Mouse (Mus musculus): Measurements from ENCODE around the gene Get4. TPM values are rescaled to one million over a fixed set of nuclear protein-coding genes. Genes with fewer than 3 reads are reported as not detected.

Gene Get4
- polyA plus RNA-seq (2014; fragmentation: Nextera tagmentation; extraction: Ambion mirVana), result 136 and 156 TPM in 2 replicates

DNA sequence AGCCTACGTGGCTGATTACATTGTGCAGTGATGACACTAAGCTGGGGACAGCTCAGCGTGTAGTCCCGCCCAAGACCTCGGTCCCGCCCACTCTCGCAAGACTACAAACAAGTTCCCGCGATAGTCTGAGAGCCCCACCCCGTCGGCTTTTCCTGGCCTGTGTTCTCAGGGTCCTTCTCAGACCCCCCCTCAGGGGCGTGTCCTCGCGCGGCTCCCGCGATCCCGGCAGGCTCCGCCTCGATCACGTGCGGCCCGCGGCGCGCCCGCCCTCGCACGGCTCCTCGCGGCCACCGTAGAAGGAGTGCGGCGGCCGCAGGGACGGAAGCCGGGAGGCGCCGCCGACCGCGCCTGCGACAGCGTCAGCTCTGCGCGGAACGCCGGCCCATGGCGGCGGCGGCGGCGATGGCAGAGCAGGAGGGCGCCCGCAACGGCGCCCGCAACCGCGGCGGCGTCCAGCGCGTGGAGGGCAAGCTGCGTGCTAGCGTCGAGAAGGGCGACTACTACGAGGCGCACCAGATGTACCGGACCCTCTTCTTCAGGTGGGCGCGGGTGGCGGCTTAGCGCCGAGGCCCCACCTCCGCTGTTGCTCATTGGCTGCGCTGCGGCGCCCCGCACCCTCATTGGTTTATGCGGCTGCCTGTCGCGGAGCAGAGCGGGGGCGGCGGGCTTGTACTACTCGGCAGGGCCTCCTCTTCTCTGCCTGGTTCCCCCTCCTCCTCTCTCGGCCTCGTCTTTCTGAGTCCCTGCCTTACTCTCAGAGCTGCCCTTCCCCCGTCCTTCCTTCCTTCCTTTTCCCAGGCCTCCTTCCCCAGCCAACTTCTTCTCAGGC lies at the start of gene Get4:
TSS of gene Get4 (plus strand) at position 244 of the 829 bp plus-strand sequence.
- Histone ChIP-seq H3K4me3 (ENCODE audit: low read depth, low read length) (peak within 1 kb of the TSS; percentile 76), H3K36me3 (ENCODE audit: control insufficient read depth, insufficient read depth, low read length) (peaks cover 34% of the 10 kb centered on the region), H3K9me3 (ENCODE audit: control insufficient read depth, low read length) (no peaks in the 10 kb centered on the region), H3K27me3 (replicated peaks; ENCODE audit: control insufficient read depth, insufficient read depth, low read length) (no peaks in the 10 kb centered on the region), H3K4me2 (ENCODE audit: low read depth, low read length) (peak within 1 kb of the TSS; percentile 94), H3K4me1 (ENCODE audit: control insufficient read depth, insufficient read depth, low read length) (peaks cover 12% of the 10 kb centered on the region), H3K27ac (replicated peaks; ENCODE audit: low read depth, low read length) (peak within 1 kb of the TSS; percentile 91), H3K9ac (ENCODE audit: low read depth, low read length) (peak within 1 kb of the TSS; percentile 87)
- peak; percentile 96 for ATAC-seq (ENCODE audit: low read depth)
- WGBS, result under 1% methylated on average over 60 of the region's 90 CpGs
- peak; percentile 100 for DNase-seq (ENCODE audit: low spot score)

DNA sequence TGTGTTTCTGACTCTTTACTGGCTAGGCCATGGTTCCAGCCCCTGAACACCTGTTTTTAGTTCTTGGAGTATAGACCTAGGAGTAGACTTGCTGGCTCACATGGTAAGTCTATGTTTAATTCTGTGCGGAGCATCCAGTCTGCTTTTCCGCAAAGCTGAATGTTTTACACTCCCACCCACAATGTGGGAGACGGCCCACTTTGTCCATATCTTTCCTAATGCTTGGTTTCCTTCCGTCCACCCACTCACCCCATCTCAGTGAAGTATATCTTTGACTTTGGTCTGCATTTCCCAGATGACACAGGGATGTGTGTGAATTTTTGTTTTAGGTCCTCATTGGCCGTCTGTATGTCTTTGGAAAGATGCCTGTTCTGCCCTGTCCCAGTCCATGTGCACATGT lies 48.8 kb upstream of the Get4 start:
- WGBS, result 83% methylated on average over 5 of the region's 5 CpGs
- Histone ChIP-seq H3K27ac (replicated peaks; ENCODE audit: low read depth, low read length) (no peak overlapping the region), H3K9ac (ENCODE audit: low read depth, low read length) (no peak overlapping the region), H3K36me3 (ENCODE audit: control insufficient read depth, insufficient read depth, low read length) (no peaks in the 10 kb centered on the region), H3K9me3 (ENCODE audit: control insufficient read depth, low read length) (no peaks in the 10 kb centered on the region), H3K27me3 (replicated peaks; ENCODE audit: control insufficient read depth, insufficient read depth, low read length) (no peaks in the 10 kb centered on the region), H3K4me1 (ENCODE audit: control insufficient read depth, insufficient read depth, low read length) (peaks cover 12% of the 10 kb centered on the region), H3K4me2 (ENCODE audit: low read depth, low read length) (no peak overlapping the region), H3K4me3 (ENCODE audit: low read depth, low read length) (no peak overlapping the region)
- ATAC-seq (ENCODE audit: low read depth) (no peak), DNase-seq (ENCODE audit: low spot score) (no peak)

DNA sequence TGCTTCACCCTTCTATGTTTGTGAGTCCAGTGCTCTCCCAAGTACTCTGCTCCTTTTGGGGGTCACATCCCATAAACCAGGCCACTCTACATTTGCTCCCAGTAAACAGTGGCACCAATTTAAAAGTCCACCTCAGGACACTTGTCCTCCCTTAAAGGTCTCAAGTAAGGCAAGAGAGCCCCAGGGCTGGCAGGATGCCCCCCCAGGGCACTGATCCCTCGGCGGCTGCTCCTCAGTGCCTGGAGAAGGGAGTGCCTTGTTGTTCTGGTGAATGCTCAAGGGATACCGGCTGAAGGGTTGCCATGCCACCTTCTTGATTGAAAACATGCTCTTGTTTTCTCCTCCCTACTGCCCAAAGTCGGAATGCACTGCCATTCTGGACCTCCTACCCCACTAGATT lies 46.0 kb upstream of the Get4 start:
- Histone ChIP-seq H3K36me3 (ENCODE audit: control insufficient read depth, insufficient read depth, low read length) (peaks cover 16% of the 10 kb centered on the region; the same call in 1 of the 2 replicates), H3K4me1 (ENCODE audit: control insufficient read depth, insufficient read depth, low read length) (peaks cover 12% of the 10 kb centered on the region), H3K9me3 (ENCODE audit: control insufficient read depth, low read length) (no peaks in the 10 kb centered on the region), H3K9ac (ENCODE audit: low read depth, low read length) (no peak overlapping the region), H3K4me2 (ENCODE audit: low read depth, low read length) (no peak overlapping the region), H3K27me3 (replicated peaks; ENCODE audit: control insufficient read depth, insufficient read depth, low read length) (no peaks in the 10 kb centered on the region), H3K4me3 (ENCODE audit: low read depth, low read length) (no peak overlapping the region), H3K27ac (replicated peaks; ENCODE audit: low read depth, low read length) (no peak overlapping the region)
- ATAC-seq (ENCODE audit: low read depth) (no peak), DNase-seq (ENCODE audit: low spot score) (no peak)
- WGBS, result 39% methylated on average over 4 of the region's 4 CpGs

DNA sequence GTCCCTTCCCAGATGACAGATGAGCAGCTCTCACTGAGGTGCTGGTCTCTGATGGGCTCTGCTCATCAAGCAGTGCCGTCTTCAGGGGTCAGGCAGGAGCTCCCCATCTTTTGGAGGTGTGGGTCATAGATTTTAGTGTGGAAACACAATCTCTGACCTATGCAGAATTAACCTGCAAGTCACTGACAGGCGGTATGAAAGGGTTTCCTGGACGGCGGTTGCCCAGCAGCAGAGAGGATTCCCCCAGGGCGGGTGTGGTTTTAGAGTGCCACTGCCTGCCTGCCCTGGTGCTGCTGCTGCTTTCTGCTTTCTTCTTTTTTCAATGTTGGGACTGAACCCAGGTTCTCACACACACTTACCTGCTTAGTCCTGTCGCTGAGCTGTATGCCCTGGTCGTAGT lies 45.6 kb upstream of the Get4 start:
- peaks cover 9% of the 10 kb centered on the region for H3K4me1 ChIP-seq (ENCODE audit: control insufficient read depth, insufficient read depth, low read length)
- WGBS, result 65% methylated on average over 7 of the region's 7 CpGs
- ATAC-seq (ENCODE audit: low read depth), result no peak

DNA sequence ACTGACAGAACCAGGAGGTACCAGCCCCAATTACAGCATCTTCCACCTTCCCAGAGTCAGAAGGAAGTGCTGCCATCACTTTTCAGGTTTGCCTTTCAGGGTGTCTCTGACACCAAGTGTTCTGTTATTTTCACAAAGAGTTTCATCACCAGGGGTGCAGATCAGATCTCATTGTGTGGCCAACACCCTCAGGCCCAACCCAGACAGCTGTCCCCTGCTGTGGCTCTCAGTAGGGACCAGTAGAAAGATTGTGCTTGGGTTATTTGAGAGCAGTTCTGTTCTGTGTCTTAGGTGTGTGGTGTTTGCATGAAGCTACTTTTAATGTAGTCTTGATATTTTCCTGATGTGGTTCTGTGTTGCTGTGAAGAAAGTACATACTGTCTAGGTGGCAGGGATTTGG lies 43.9 kb upstream of the Get4 start:
- H3K27me3 ChIP-seq (replicated peaks; ENCODE audit: control insufficient read depth, insufficient read depth, low read length), result no peaks in the 10 kb centered on the region
- peaks cover 2% of the 10 kb centered on the region; the same call in 1 of the 2 replicates for H3K4me1 ChIP-seq (ENCODE audit: control insufficient read depth, insufficient read depth, low read length)
- no peak for ATAC-seq (ENCODE audit: low read depth)
- H3K27ac ChIP-seq (replicated peaks; ENCODE audit: low read depth, low read length), result no peak overlapping the region
- no peaks in the 10 kb centered on the region for H3K9me3 ChIP-seq (ENCODE audit: control insufficient read depth, low read length)
- peaks cover 20% of the 10 kb centered on the region; the same call in 1 of the 2 replicates for H3K36me3 ChIP-seq (ENCODE audit: control insufficient read depth, insufficient read depth, low read length)
- H3K4me2 ChIP-seq (ENCODE audit: low read depth, low read length), result no peak overlapping the region
- no peak for DNase-seq (ENCODE audit: low spot score)
- H3K4me3 ChIP-seq (ENCODE audit: low read depth, low read length), result no peak overlapping the region
- no peak overlapping the region for H3K9ac ChIP-seq (ENCODE audit: low read depth, low read length)

More for the DNA sequence above, 45.6 kb upstream of the Get4 start:
- no peak overlapping the region for H3K4me3 ChIP-seq (ENCODE audit: low read depth, low read length)
- no peak for DNase-seq (ENCODE audit: low spot score)
- H3K36me3 ChIP-seq (ENCODE audit: control insufficient read depth, insufficient read depth, low read length), result peaks cover 16% of the 10 kb centered on the region; the same call in 1 of the 2 replicates
- H3K9ac ChIP-seq (ENCODE audit: low read depth, low read length), result no peak overlapping the region
- no peaks in the 10 kb centered on the region for H3K9me3 ChIP-seq (ENCODE audit: control insufficient read depth, low read length)
- H3K27ac ChIP-seq (replicated peaks; ENCODE audit: low read depth, low read length), result no peak overlapping the region
- no peaks in the 10 kb centered on the region for H3K27me3 ChIP-seq (replicated peaks; ENCODE audit: control insufficient read depth, insufficient read depth, low read length)
- H3K4me2 ChIP-seq (ENCODE audit: low read depth, low read length), result no peak overlapping the region

DNA sequence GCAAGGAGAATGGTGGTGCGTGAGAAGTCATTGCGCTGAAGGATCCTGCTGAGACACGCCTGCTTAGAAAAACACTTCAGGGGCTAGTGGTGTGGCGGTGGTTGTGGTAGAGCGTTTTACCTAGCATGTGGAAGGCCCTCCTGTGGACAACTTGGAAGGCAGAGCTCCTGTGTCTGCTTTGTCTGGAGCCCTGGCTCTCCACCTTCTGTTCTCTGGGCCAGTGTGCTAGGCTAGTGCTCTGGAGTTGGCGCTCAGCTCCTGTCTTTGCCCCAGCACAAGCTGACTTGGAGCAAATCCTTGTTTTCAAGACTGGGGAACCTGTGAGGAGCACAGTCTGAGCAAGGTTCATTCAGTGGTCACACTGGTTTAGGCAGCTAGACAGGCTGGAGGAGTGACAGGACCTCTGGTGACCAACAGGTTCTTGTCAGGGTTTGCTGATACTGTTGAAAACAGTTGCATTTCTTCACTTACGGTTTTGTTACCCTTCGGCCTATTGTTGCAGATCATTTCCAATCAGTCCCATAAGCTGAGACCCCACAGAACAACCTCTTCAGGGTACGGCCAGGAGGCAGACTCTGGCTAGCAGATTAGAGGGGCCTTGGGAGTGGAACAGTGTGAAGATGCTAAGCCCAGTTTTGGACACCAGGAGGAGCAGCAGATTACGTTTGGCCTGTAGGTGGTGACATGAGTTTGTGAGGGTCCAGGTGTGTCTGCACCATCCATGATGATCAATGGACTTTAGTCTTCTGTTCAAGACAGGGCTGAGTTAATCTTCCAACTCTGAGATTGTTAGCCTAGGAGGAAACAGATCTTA lies 43.0 kb upstream of the Get4 start:
- H3K4me3 ChIP-seq (ENCODE audit: low read depth, low read length), result no peak overlapping the region
- no peaks in the 10 kb centered on the region for H3K27me3 ChIP-seq (replicated peaks; ENCODE audit: control insufficient read depth, insufficient read depth, low read length)
- H3K4me2 ChIP-seq (ENCODE audit: low read depth, low read length), result no peak overlapping the region
- peaks cover 22% of the 10 kb centered on the region for H3K36me3 ChIP-seq (ENCODE audit: control insufficient read depth, insufficient read depth, low read length)
- H3K9me3 ChIP-seq (ENCODE audit: control insufficient read depth, low read length), result no peaks in the 10 kb centered on the region
- no peak overlapping the region for H3K27ac ChIP-seq (replicated peaks; ENCODE audit: low read depth, low read length)
- H3K9ac ChIP-seq (ENCODE audit: low read depth, low read length), result no peak overlapping the region
- ATAC-seq (ENCODE audit: low read depth) (no peak), DNase-seq (ENCODE audit: low spot score) (no peak)
- WGBS, result 84% methylated on average over 10 of the region's 10 CpGs
- H3K4me1 ChIP-seq (ENCODE audit: control insufficient read depth, insufficient read depth, low read length), result peaks cover 2% of the 10 kb centered on the region; the same call in 1 of the 2 replicates

DNA sequence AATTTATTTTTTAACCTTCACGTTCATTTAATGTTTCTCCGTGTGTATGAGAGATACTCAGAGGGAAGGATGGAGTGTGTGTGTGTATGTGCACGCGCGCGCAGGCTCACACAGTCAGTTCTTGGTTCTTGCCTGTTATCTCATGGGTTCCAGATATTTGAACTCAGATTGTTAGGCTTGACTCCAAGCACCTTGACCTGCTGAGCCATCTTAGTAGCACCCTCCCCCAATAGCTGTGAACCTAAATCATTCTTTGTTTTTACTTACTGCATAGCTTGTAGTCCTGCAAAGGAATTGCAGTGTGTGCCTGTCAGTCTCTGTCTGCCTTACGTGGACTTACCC lies 42.5 kb upstream of the Get4 start:
- WGBS, result 94% methylated on average over 7 of the region's 7 CpGs
- Histone ChIP-seq H3K36me3 (ENCODE audit: control insufficient read depth, insufficient read depth, low read length) (peaks cover 25% of the 10 kb centered on the region), H3K4me2 (ENCODE audit: low read depth, low read length) (no peak overlapping the region), H3K27ac (replicated peaks; ENCODE audit: low read depth, low read length) (no peak overlapping the region), H3K4me1 (ENCODE audit: control insufficient read depth, insufficient read depth, low read length) (peaks cover 2% of the 10 kb centered on the region; the same call in 1 of the 2 replicates), H3K27me3 (replicated peaks; ENCODE audit: control insufficient read depth, insufficient read depth, low read length) (no peaks in the 10 kb centered on the region), H3K4me3 (ENCODE audit: low read depth, low read length) (no peak overlapping the region), H3K9me3 (ENCODE audit: control insufficient read depth, low read length) (no peaks in the 10 kb centered on the region), H3K9ac (ENCODE audit: low read depth, low read length) (no peak overlapping the region)
- DNase-seq (ENCODE audit: low spot score), result no peak
- no peak for ATAC-seq (ENCODE audit: low read depth)

DNA sequence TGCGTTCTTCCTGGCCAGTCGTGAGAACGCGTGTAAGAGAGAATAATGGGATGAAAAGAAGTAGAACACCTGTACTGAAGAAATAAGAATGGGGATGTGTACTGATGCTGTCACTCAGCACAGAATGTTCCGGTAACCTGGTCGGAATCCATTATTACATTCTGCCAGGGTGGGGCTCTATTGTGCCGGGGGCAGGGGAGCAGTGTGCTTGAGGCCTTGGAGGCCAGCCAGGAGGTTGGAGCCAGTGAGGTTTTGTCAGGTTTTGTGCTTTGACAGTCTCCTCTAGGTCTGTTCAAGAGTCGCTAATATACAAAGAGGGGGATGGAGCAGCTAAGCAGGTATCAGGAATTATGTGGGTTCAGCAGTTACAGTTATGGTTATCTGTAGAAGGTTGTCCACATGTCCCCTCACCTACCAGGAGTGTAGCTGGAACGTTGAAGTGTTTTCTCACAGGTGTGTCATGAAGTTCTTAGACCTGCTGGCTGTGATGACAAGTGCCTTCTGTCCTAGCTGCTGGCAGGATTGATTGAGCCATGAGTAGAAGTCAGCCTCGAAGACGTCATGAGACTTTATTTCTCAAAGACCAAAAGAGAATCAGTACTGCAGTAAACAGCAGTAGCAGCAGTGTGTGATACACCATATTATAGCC lies 40.3 kb upstream of the Get4 start:
- Histone ChIP-seq H3K4me3 (ENCODE audit: low read depth, low read length) (no peak overlapping the region), H3K9ac (ENCODE audit: low read depth, low read length) (no peak overlapping the region), H3K9me3 (ENCODE audit: control insufficient read depth, low read length) (no peaks in the 10 kb centered on the region), H3K36me3 (ENCODE audit: control insufficient read depth, insufficient read depth, low read length) (peaks cover 44% of the 10 kb centered on the region), H3K4me1 (ENCODE audit: control insufficient read depth, insufficient read depth, low read length) (no peaks in the 10 kb centered on the region), H3K4me2 (ENCODE audit: low read depth, low read length) (no peak overlapping the region), H3K27ac (replicated peaks; ENCODE audit: low read depth, low read length) (no peak overlapping the region), H3K27me3 (replicated peaks; ENCODE audit: control insufficient read depth, insufficient read depth, low read length) (no peaks in the 10 kb centered on the region)
- ATAC-seq (ENCODE audit: low read depth) (no peak), DNase-seq (ENCODE audit: low spot score) (no peak)
- 88% methylated on average over 11 of the region's 11 CpGs for WGBS
